In the genomic region with DNA sequence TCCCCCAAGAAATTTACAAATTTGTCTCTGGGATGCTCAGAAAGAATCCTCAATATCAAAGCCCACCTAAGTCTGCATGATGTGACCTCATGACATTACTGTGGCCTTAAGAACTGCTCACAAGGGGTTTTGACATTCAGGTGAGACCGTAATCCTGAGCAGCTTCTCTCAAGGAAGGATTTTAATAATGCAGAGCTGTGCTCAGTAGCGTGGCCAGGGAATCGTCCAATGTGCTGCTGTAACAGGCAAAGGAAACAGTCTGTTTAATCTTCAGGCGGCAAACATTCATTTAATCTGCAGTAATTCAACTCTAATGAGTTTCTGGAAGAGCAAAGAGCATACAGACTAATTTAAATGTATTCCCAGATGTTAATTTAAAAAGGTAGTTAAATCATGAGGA, we compare ENCODE assay signal across 26 mouse cellular contexts.
DNase-seq lines count a peak whose midpoint lies in the region; ATAC-seq lines count a peak whose summit lies in the region.
"Had no signal": no experiment of that assay in that cellular context is flagged by ENCODE, and none has a peak within 500 bp of the region (broad histone marks: within the 10 kb centered on the region; RNA-seq: fewer than 3 reads in every experiment).

No protein-coding gene starts in this region.

- intact Hi-C loops in left cerebral cortex, postnatal 4 days (cut with DNase I): no loop called here

- H3K27ac ChIP-seq in forebrain, embryonic 16.5 days (ENCODE audit: low read length): peak overlapping the region; percentile 65
- H3K27ac ChIP-seq in forebrain, embryonic 11.5 days (ENCODE audit: low read depth, low read length): no peak overlapping the region
- peak overlapping the region; percentile 62; the same call in 1 of the 2 replicates for H3K27ac ChIP-seq in midbrain, embryonic 13.5 days
- H3K27ac ChIP-seq in midbrain, embryonic 10.5 days (replicated peaks): no peak overlapping the region
- H3K27ac ChIP-seq in midbrain, embryonic 15.5 days: peak overlapping the region; percentile 58; the same call in 1 of the 2 replicates
- H3K27ac ChIP-seq: gastrocnemius, adult 2 months; heart, adult 2 months; heart, embryonic 13.5 days; layer of hippocampus, adult 2 months; liver, embryonic 12.5 days had no signal

- 28% methylated on average over 4 of the region's 4 CpGs for WGBS in forebrain, embryonic 16.5 days
- 68% methylated on average over 4 of the region's 4 CpGs for WGBS in forebrain, embryonic 11.5 days
- WGBS in midbrain, embryonic 13.5 days: 48% methylated on average over 4 of the region's 4 CpGs
- WGBS in midbrain, embryonic 10.5 days: 80% methylated on average over 4 of the region's 4 CpGs
- 30% methylated on average over 4 of the region's 4 CpGs for WGBS in midbrain, embryonic 15.5 days

- DNase-seq in forebrain, embryonic 11.5 days (ENCODE audit: low spot score): no peak
- no peak for DNase-seq in midbrain, embryonic 10.5 days (ENCODE audit: low spot score)
- no peak for DNase-seq in left cerebral cortex, postnatal 4 days
- DNase-seq in heart, adult 9 months (ENCODE audit: low spot score in 2 of 2): no peak
- DNase-seq: adrenal gland, postnatal 10 days; cerebellum, adult 11 months; cerebellum, adult 9-10 months; cerebellum, postnatal 36 days; gastrocnemius, adult 2 months; gastrocnemius, postnatal 36 days; heart, adult 2 months; heart, postnatal 10 days; kidney, adult 18-20 months; kidney, postnatal 36 days; liver, postnatal 0 days; lung, postnatal 36 days; right cerebral cortex, adult 18-20 months; spleen, adult 18-20 months; thymus, postnatal 14 days had no signal

- H3K4me2 ChIP-seq in forebrain, embryonic 16.5 days (ENCODE audit: low read length): no peak overlapping the region
- H3K4me2 ChIP-seq in forebrain, embryonic 11.5 days (ENCODE audit: low read depth, low read length, severe bottlenecking): no peak overlapping the region
- no peak overlapping the region for H3K4me2 ChIP-seq in midbrain, embryonic 13.5 days (replicated peaks)
- H3K4me2 ChIP-seq in midbrain, embryonic 15.5 days: no peak overlapping the region
- H3K4me2 ChIP-seq: heart, embryonic 13.5 days; liver, embryonic 12.5 days had no signal

- no peaks in the 10 kb centered on the region for H3K9me3 ChIP-seq in forebrain, embryonic 16.5 days (ENCODE audit: control insufficient read depth, low read length)
- no peaks in the 10 kb centered on the region for H3K9me3 ChIP-seq in forebrain, embryonic 11.5 days (ENCODE audit: control insufficient read depth, low read length)
- H3K9me3 ChIP-seq in midbrain, embryonic 13.5 days: no peaks in the 10 kb centered on the region
- no peaks in the 10 kb centered on the region for H3K9me3 ChIP-seq in midbrain, embryonic 10.5 days (replicated peaks)
- no peaks in the 10 kb centered on the region for H3K9me3 ChIP-seq in midbrain, embryonic 15.5 days
- H3K9me3 ChIP-seq: heart, embryonic 13.5 days; liver, embryonic 12.5 days had no signal

- H3K4me3 ChIP-seq in forebrain, embryonic 16.5 days (replicated peaks; ENCODE audit: low read length): no peak overlapping the region
- H3K4me3 ChIP-seq in forebrain, embryonic 11.5 days (ENCODE audit: low read depth, low read length): no peak overlapping the region
- H3K4me3 ChIP-seq in midbrain, embryonic 13.5 days (replicated peaks): no peak overlapping the region
- H3K4me3 ChIP-seq in midbrain, embryonic 10.5 days: no peak overlapping the region
- no peak overlapping the region for H3K4me3 ChIP-seq in midbrain, embryonic 15.5 days
- H3K4me3 ChIP-seq: gastrocnemius, adult 2 months; heart, adult 2 months; heart, embryonic 13.5 days; layer of hippocampus, adult 2 months; liver, embryonic 12.5 days had no signal

- H3K27me3 ChIP-seq in forebrain, embryonic 16.5 days (replicated peaks; ENCODE audit: control insufficient read depth, insufficient read depth, low read length): no peaks in the 10 kb centered on the region
- no peaks in the 10 kb centered on the region for H3K27me3 ChIP-seq in forebrain, embryonic 11.5 days (ENCODE audit: control insufficient read depth, insufficient read depth, low read length)
- H3K27me3 ChIP-seq in midbrain, embryonic 13.5 days: no peaks in the 10 kb centered on the region
- no peaks in the 10 kb centered on the region for H3K27me3 ChIP-seq in midbrain, embryonic 10.5 days (ENCODE audit: low read depth, poor library complexity, severe bottlenecking)
- no peaks in the 10 kb centered on the region for H3K27me3 ChIP-seq in midbrain, embryonic 15.5 days (replicated peaks)
- H3K27me3 ChIP-seq: heart, embryonic 13.5 days; liver, embryonic 12.5 days had no signal

- ATAC-seq in forebrain, embryonic 16.5 days: no peak
- ATAC-seq in forebrain, embryonic 11.5 days (replicated peaks; ENCODE audit: low FRiP score): no peak
- no peak for ATAC-seq in midbrain, embryonic 13.5 days
- ATAC-seq in midbrain, embryonic 15.5 days (replicated peaks): peak; percentile 32; the same call in 1 of the 2 replicates
- ATAC-seq: liver, embryonic 12.5 days; liver, postnatal 0 days; Patski had no signal

- H3K4me1 ChIP-seq in forebrain, embryonic 16.5 days (replicated peaks; ENCODE audit: control insufficient read depth, insufficient read depth, low read length): peaks cover 20% of the 10 kb centered on the region
- H3K4me1 ChIP-seq in forebrain, embryonic 11.5 days (replicated peaks; ENCODE audit: control insufficient read depth, insufficient read depth, low read length): 0 out of 2 replicates have a peak, but pooled peaks cover 2% of the 10 kb centered on the region
- H3K4me1 ChIP-seq in midbrain, embryonic 13.5 days (replicated peaks): peaks cover 25% of the 10 kb centered on the region
- H3K4me1 ChIP-seq in midbrain, embryonic 10.5 days: peaks cover 15% of the 10 kb centered on the region
- H3K4me1 ChIP-seq in midbrain, embryonic 15.5 days: peaks cover 23% of the 10 kb centered on the region
- H3K4me1 ChIP-seq: heart, embryonic 13.5 days; liver, embryonic 12.5 days had no signal

- no peak overlapping the region for H3K9ac ChIP-seq in forebrain, embryonic 16.5 days (replicated peaks; ENCODE audit: low read depth, low read length)
- H3K9ac ChIP-seq in forebrain, embryonic 11.5 days (ENCODE audit: low read length): no peak overlapping the region
- H3K9ac ChIP-seq in midbrain, embryonic 13.5 days (replicated peaks): no peak overlapping the region
- no peak overlapping the region for H3K9ac ChIP-seq in midbrain, embryonic 15.5 days
- H3K9ac ChIP-seq: heart, embryonic 13.5 days; liver, embryonic 12.5 days; liver, postnatal 0 days had no signal

- no peaks in the 10 kb centered on the region for H3K36me3 ChIP-seq in forebrain, embryonic 16.5 days (ENCODE audit: control insufficient read depth, insufficient read depth)
- no peaks in the 10 kb centered on the region for H3K36me3 ChIP-seq in forebrain, embryonic 11.5 days (ENCODE audit: control insufficient read depth, insufficient read depth, low read length)
- no peaks in the 10 kb centered on the region for H3K36me3 ChIP-seq in midbrain, embryonic 13.5 days
- H3K36me3 ChIP-seq in midbrain, embryonic 10.5 days: no peaks in the 10 kb centered on the region
- no peaks in the 10 kb centered on the region for H3K36me3 ChIP-seq in midbrain, embryonic 15.5 days (replicated peaks)
- H3K36me3 ChIP-seq: heart, embryonic 13.5 days; liver, embryonic 12.5 days had no signal

Comparison
In these comparisons a context has a peak if more than half of its experiments do, and no peak if none do; other contexts are left out.
1. H3K27ac ChIP-seq: peak in forebrain, embryonic 16.5 days (single experiment), midbrain, embryonic 13.5 days (single experiment) and midbrain, embryonic 15.5 days (single experiment); none in forebrain, embryonic 11.5 days (single experiment) and midbrain, embryonic 10.5 days (single experiment).